Mouse (Mus musculus) hindbrain, embryonic 14.5 days (tissue): ENCODE measurements around the gene Cbl. TPM values are rescaled to one million over a fixed set of nuclear protein-coding genes. Genes with fewer than 3 reads are reported as not detected.

Experiments
- ATAC-seq: fragments of 200-750 bp; cut with Nextera tagmentation; 2 replicates; pipeline ENCODE4 v1.8.0; 2017; ENCODE audit warnings: moderate number of reproducible peaks, mild to moderate bottlenecking, moderate TSS enrichment, moderate library complexity; ENCODE audit not compliant: low FRiP score
- DNase-seq: peaks from one replicate; pipeline ENCODE4 v3.0.0-alpha.2; 2015; ENCODE audit warnings: low spot score
- H3K27ac ChIP-seq: fragments of 300-500 bp; sonication (generic); 2 replicates; pipeline ENCODE4 v1.5.1; 2014; ENCODE audit warnings: mild to moderate bottlenecking, moderate library complexity
- H3K27me3 ChIP-seq: fragments of 300-500 bp; sonication (generic); 2 replicates; pipeline ENCODE4 v1.6.1; 2014; ENCODE audit warnings: mild to moderate bottlenecking, low read length, mixed read lengths; ENCODE audit not compliant: control insufficient read depth, insufficient read depth
- H3K36me3 ChIP-seq: fragments of 300-500 bp; sonication (generic); replicated peaks from 2 replicates; pipeline ENCODE4 v1.6.1; 2014; ENCODE audit not compliant: control insufficient read depth, insufficient read depth
- H3K4me1 ChIP-seq: fragments of 300-500 bp; sonication (generic); replicated peaks from 2 replicates; pipeline ENCODE4 v1.6.1; 2014; ENCODE audit warnings: antibody characterized with exemption, low read length, mixed read lengths; ENCODE audit not compliant: control insufficient read depth, insufficient read depth
- H3K4me2 ChIP-seq: fragments of 300-500 bp; sonication (generic); replicated peaks from 2 replicates; pipeline ENCODE4 v1.6.1; 2014; ENCODE audit warnings: mild to moderate bottlenecking, moderate library complexity
- H3K4me3 ChIP-seq: fragments of 300-500 bp; sonication (generic); replicated peaks from 2 replicates; pipeline ENCODE4 v1.5.1; 2014; ENCODE audit warnings: mild to moderate bottlenecking, low read length
- H3K9ac ChIP-seq: fragments of 300-500 bp; sonication (generic); 2 replicates; pipeline ENCODE4 v1.6.1; 2014
- H3K9me3 ChIP-seq: fragments of 300-500 bp; sonication (generic); 2 replicates; pipeline ENCODE4 v1.6.1; 2016; ENCODE audit warnings: low read length; ENCODE audit not compliant: control insufficient read depth
- WGBS: fragments of 180-500 bp; shearing (Covaris S2); extraction: QIAGEN DNeasy Blood & Tissue Kit; methylation state at CpG from one replicate; pipeline ENCODE4 v1.1.7; 2014; 5-methylcytosine and 5-hydroxymethylcytosine counted together
- polyA plus RNA-seq: library from polyadenylated mRNA; unstranded; fragments of >200 nt; fragmentation: Nextera tagmentation; extraction: Ambion mirVana; gene quantifications from 2 replicates; pipeline ENCODE4 v1.2.1, GENCODE M21; 2014

Gene Cbl
- 22.4 and 22.9 TPM in 2 replicates for polyA plus RNA-seq

DNA sequence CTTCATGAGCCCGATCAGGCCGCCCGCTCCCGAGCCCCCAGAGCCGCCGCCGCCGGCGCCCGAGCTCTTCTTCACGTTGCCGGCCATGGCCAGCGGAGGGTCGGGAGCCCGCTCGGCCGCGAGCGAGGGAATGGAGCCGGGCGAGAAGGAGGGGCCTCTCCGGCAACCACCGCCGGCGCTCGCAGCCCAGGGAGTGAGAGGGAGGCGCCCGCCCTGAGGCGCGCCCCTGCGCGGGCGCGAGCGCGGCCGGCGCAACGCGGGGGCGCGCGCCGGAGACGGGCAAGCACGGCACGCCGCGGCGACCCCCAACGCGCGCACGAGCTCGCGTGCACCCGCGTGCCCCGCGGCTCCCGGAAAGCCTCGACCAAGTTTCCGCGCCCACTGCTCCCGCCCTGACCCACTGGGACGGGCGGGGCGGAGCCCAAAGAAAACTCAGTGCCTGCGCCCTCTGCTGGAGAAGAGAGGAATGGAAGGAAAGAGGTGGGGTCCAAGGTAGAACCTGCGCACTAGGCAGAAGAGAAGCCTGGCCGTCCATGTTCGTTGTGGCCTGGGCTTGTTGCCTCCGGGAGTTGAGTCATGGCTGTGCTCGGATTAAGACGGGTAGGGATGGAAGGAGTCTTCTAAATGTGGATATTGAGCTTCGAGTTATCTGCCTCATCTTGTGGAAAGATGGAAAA is at the start of gene Cbl:
TSS of gene Cbl (minus strand) at position 248 of the 677 bp plus-strand sequence.
- Histone ChIP-seq H3K9ac (peak within 1 kb of the TSS; percentile 93), H3K27me3 (no peaks in the 10 kb centered on the region), H3K4me2 (peak within 1 kb of the TSS; percentile 74), H3K4me3 (peak within 1 kb of the TSS; percentile 76), H3K27ac (peak within 1 kb of the TSS; percentile 96), H3K36me3 (no peaks in the 10 kb centered on the region), H3K9me3 (no peaks in the 10 kb centered on the region), H3K4me1 (peaks cover 18% of the 10 kb centered on the region)
- peak; percentile 93 for ATAC-seq
- DNase-seq: peak; percentile 100
- WGBS: under 1% methylated on average over 63 of the region's 76 CpGs

DNA sequence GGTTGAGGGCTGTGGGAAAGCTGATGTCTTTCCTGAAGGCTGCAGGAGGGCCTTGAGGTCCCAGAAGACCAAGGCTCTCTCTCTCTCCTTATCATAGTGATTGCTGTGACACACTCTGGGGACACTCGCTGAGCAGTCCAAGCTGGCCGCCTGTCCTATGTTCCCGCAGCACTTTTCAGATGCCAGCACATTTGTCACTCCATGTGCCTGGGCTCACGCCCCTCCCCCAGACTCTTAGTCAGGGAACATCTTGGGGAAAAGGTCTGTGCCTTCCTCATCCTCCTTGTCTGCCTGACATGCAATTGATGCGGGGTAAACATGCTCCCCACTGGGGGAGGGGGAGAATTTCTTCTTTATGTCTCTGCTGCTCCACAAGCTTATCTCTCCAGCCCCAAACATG is 49.3 kb upstream of the Cbl start:
- H3K9me3 ChIP-seq: no peaks in the 10 kb centered on the region
- H3K4me1 ChIP-seq: peaks cover 11% of the 10 kb centered on the region
- H3K27ac ChIP-seq: no peak overlapping the region
- no peak overlapping the region for H3K4me3 ChIP-seq
- H3K4me2 ChIP-seq: no peak overlapping the region
- 59% methylated on average over 5 of the region's 5 CpGs for WGBS
- DNase-seq (no peak), ATAC-seq (no peak)
- no peaks in the 10 kb centered on the region for H3K27me3 ChIP-seq
- peaks cover 48% of the 10 kb centered on the region for H3K36me3 ChIP-seq
- no peak overlapping the region for H3K9ac ChIP-seq

DNA sequence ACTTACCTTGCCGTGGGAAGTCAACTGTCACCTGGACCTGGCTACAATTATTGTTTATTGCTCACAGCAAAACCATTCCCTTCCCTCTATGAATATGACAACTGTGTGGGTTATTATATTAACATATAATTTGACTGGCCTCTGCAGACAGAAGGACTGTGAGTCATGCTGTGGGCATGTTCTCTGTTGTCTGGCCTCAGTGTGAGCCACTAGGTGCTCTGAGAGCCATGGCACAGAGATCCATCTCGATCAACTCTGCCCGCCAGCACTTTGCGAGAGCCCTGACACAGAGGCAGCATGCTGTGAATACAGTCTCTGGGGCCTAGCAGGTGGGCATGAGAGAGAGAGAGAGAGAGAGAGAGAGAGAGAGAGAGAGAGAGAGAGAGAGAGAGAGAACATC is 36.1 kb upstream of the Cbl start:
- DNase-seq (no peak), ATAC-seq (no peak)
- no peak overlapping the region for H3K27ac ChIP-seq
- no peaks in the 10 kb centered on the region for H3K27me3 ChIP-seq
- peaks cover 5% of the 10 kb centered on the region; the same call in 1 of the 2 replicates for H3K4me1 ChIP-seq
- no peak overlapping the region for H3K4me3 ChIP-seq
- WGBS: 77% methylated on average over 4 of the region's 4 CpGs
- H3K4me2 ChIP-seq: no peak overlapping the region
- no peaks in the 10 kb centered on the region; the same call in 1 of the 2 replicates for H3K9me3 ChIP-seq
- H3K9ac ChIP-seq: no peak overlapping the region
- peaks cover 21% of the 10 kb centered on the region for H3K36me3 ChIP-seq

GRCm38 (mm10) chr9:44269077-44269476 is 35.2 kb upstream of the Cbl start:
- Histone ChIP-seq H3K27me3 (no peaks in the 10 kb centered on the region), H3K4me2 (no peak overlapping the region), H3K9me3 (no peaks in the 10 kb centered on the region; the same call in 1 of the 2 replicates), H3K9ac (no peak overlapping the region), H3K27ac (no peak overlapping the region), H3K36me3 (peaks cover 13% of the 10 kb centered on the region), H3K4me3 (no peak overlapping the region), H3K4me1 (peaks cover 12% of the 10 kb centered on the region; the same call in 1 of the 2 replicates)
- WGBS: 89% methylated on average over 3 of the region's 3 CpGs
- ATAC-seq (no peak), DNase-seq (no peak)

DNA sequence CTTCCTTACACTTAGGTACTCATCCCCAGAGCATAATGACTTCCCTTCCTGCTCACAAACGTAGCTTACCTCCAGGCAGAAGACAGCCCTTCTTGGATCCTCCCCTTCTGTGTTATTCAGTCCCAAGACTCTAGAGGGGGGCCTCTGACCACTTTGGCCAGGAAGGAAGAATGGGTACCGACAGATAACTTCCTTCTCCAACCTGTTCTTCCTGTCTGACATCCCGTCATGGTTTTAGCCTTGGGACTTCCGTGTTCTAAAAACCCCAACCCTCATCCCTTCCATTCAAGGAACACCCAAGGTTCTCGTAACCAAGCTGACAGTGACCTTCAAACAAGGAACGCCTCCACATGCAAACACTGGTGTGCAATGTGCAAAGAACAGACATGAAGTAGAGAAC is 34.6 kb upstream of the Cbl start, which contains the start of gene Nlrx1:
TSS of gene Nlrx1 (minus strand) at position 168 of the 400 bp plus-strand sequence.
- H3K27ac ChIP-seq: peak within 1 kb of the TSS; percentile 57
- H3K27me3 ChIP-seq: no peaks in the 10 kb centered on the region
- H3K9me3 ChIP-seq: no peaks in the 10 kb centered on the region; the same call in 1 of the 2 replicates
- WGBS: 89% methylated on average over 6 of the region's 6 CpGs
- ATAC-seq: no peak
- peaks cover 12% of the 10 kb centered on the region; the same call in 1 of the 2 replicates for H3K4me1 ChIP-seq
- peak within 1 kb of the TSS; percentile 32 for H3K4me3 ChIP-seq
- H3K9ac ChIP-seq: peak within 1 kb of the TSS; percentile 65
- DNase-seq: no peak
- peak within 1 kb of the TSS; percentile 59 for H3K4me2 ChIP-seq
- peaks cover 7% of the 10 kb centered on the region; the same call in 1 of the 2 replicates for H3K36me3 ChIP-seq

- DNase-seq: peak; percentile 63
- ATAC-seq: peak; percentile 80
- 8% methylated on average over 24 of the region's 28 CpGs for WGBS
Observed at GRCm38 (mm10) chr9:44268027-44268360, 34.1 kb upstream of the Cbl start.

DNA sequence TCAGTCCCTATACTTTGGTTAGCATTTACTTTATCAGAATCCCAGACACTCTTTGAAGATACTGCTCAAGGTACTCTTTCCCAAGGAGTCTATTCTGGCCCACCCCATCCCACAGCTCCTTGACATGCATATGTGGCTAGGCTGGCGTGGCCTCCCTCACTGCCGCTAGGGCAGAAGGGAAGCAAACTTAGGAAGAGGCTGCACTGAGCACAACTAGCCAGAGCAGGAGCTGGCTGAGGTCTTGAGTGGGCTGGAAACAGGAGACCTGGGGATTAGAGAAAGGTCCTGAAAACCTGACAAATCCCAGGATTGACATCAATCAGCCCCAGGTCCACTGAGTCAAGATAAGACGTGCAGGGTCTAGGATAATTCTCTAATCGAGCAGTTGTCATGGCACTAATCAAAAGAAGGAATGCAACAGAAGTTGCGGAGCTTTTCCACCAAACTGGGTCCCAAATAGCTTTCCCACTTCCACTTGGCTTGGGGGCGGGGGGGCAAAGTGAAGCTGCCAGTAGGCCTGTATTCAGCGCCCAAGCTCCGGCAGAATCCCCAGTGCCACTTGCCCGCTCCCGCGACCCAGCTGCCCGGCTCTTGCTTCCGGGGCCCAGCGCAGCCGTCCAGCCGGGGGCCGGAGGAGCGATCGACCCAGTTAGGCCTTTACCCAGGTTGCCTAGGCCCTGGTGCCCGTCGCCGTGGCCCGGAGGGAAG is 33.6 kb upstream of the Cbl start:
- Histone ChIP-seq H3K36me3 (no peaks in the 10 kb centered on the region), H3K27me3 (no peaks in the 10 kb centered on the region), H3K27ac (peak overlapping the region; percentile 57), H3K9me3 (no peaks in the 10 kb centered on the region; the same call in 1 of the 2 replicates), H3K9ac (peak overlapping the region; percentile 65), H3K4me1 (peaks cover 12% of the 10 kb centered on the region; the same call in 1 of the 2 replicates), H3K4me3 (peak overlapping the region; percentile 32), H3K4me2 (peak overlapping the region; percentile 59)
- DNase-seq (no peak), ATAC-seq (no peak)
- 7% methylated on average over 23 of the region's 23 CpGs for WGBS

More at GRCm38 (mm10) chr9:44268027-44268360, 34.1 kb upstream of the Cbl start:
- H3K27me3 ChIP-seq: no peaks in the 10 kb centered on the region
- peak overlapping the region; percentile 32 for H3K4me3 ChIP-seq
- H3K9ac ChIP-seq: peak overlapping the region; percentile 65
- peak overlapping the region; percentile 59 for H3K4me2 ChIP-seq
- H3K36me3 ChIP-seq: 0 out of 2 replicates have a peak, but pooled peaks cover 2% of the 10 kb centered on the region
- H3K27ac ChIP-seq: peak overlapping the region; percentile 57
- H3K9me3 ChIP-seq: no peaks in the 10 kb centered on the region; the same call in 1 of the 2 replicates
- peaks cover 12% of the 10 kb centered on the region; the same call in 1 of the 2 replicates for H3K4me1 ChIP-seq

- WGBS: 60% methylated on average over 8 of the region's 8 CpGs
- no peaks in the 10 kb centered on the region; the same call in 1 of the 2 replicates for H3K9me3 ChIP-seq
- H3K9ac ChIP-seq: no peak overlapping the region; the same call in 1 of the 2 replicates
- peak overlapping the region; percentile 57; the same call in 1 of the 2 replicates for H3K27ac ChIP-seq
- ATAC-seq (no peak), DNase-seq (no peak)
- H3K4me2 ChIP-seq: no peak overlapping the region
- H3K4me1 ChIP-seq: peaks cover 12% of the 10 kb centered on the region; the same call in 1 of the 2 replicates
- no peak overlapping the region for H3K4me3 ChIP-seq
- no peaks in the 10 kb centered on the region for H3K36me3 ChIP-seq
- H3K27me3 ChIP-seq: no peaks in the 10 kb centered on the region
Observed at GRCm38 (mm10) chr9:44266478-44267226, 32.8 kb upstream of the Cbl start.
